Mouse (Mus musculus) intestine, postnatal 0 days (tissue): ENCODE results near the gene Col9a1. TPM values are rescaled to one million over a fixed set of nuclear protein-coding genes. Genes with fewer than 3 reads are reported as not detected.

Experiments
- ATAC-seq: fragments of 200-750 bp; cut with Nextera tagmentation; 2 replicates; pipeline ENCODE4 v1.8.0; 2017; ENCODE audit warnings: mild to moderate bottlenecking, moderate TSS enrichment, moderate library complexity
- H3K27ac ChIP-seq: fragments of 300-500 bp; sonication (generic); 2 replicates; pipeline ENCODE4 v1.5.1; 2014; ENCODE audit warnings: mild to moderate bottlenecking, low read depth, low read length, moderate library complexity
- H3K27me3 ChIP-seq: fragments of 300-500 bp; sonication (generic); replicated peaks from 2 replicates; pipeline ENCODE4 v1.6.1; 2014; ENCODE audit warnings: low read length, mixed read lengths; ENCODE audit not compliant: control insufficient read depth, insufficient read depth
- H3K36me3 ChIP-seq: fragments of 300-500 bp; sonication (generic); 2 replicates; pipeline ENCODE4 v1.6.1; 2014; ENCODE audit warnings: mild to moderate bottlenecking, moderate library complexity; ENCODE audit not compliant: control insufficient read depth, insufficient read depth
- H3K4me1 ChIP-seq: fragments of 300-500 bp; sonication (generic); replicated peaks from 2 replicates; pipeline ENCODE4 v1.6.1; 2014; ENCODE audit warnings: antibody characterized with exemption, low read length, mixed read lengths; ENCODE audit not compliant: control insufficient read depth, insufficient read depth
- H3K4me2 ChIP-seq: fragments of 300-500 bp; sonication (generic); replicated peaks from 2 replicates; pipeline ENCODE4 v1.6.1; 2014; ENCODE audit warnings: low read depth, mild to moderate bottlenecking, moderate library complexity
- H3K4me3 ChIP-seq: fragments of 300-500 bp; sonication (generic); 2 replicates; pipeline ENCODE4 v1.5.1; 2014; ENCODE audit warnings: low read depth, low read length
- H3K9ac ChIP-seq: fragments of 300-500 bp; sonication (generic); 2 replicates; pipeline ENCODE4 v1.6.1; 2014; ENCODE audit warnings: mild to moderate bottlenecking, low read depth, low read length
- H3K9me3 ChIP-seq: fragments of 300-500 bp; sonication (generic); 2 replicates; pipeline ENCODE4 v1.6.1; 2016; ENCODE audit warnings: mixed run types; ENCODE audit not compliant: control insufficient read depth
- CTCF ChIP-seq: sonication (generic); IDR thresholded peaks from 2 replicates; pipeline ENCODE4 v1.5.1; 2016; ENCODE audit warnings: low read depth, mild to moderate bottlenecking, control low read depth, antibody characterized with exemption, moderate library complexity
- WGBS: fragments of 180-500 bp; shearing (Covaris S2); extraction: QIAGEN DNeasy Blood & Tissue Kit; methylation state at CpG from one replicate; pipeline ENCODE4 v1.1.7; 2014; 5-methylcytosine and 5-hydroxymethylcytosine counted together
- polyA plus RNA-seq: library from polyadenylated mRNA; unstranded; fragments of >200 nt; fragmentation: Nextera tagmentation; extraction: Ambion mirVana; gene quantifications from 2 replicates; pipeline ENCODE4 v1.2.1, GENCODE M21; 2015

Gene Col9a1
- polyA plus RNA-seq, 1 experiment from 2014 or later, result 0.72 TPM

DNA sequence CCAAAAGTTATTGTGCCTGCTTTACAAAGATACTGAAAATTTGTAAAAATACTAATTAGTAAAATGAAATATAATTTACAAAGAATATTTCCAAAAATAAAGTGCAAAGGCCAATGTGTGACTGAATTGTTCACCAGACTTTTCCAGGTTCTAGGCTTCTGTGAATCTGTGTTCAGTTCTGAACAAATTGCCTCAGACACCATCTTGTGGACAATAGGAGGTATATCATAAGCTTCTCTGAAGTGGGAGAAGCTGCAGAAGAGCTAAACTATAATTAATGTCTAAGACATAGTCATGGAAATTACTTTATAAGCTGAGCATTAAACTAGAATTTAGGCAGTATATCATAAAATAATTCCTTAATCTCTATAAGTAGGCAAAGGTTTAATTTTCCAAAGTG is 83.8 kb downstream of the Col9a1 start:
- Histone ChIP-seq H3K9ac (no peak overlapping the region), H3K4me1 (no peaks in the 10 kb centered on the region), H3K4me3 (no peak overlapping the region), H3K9me3 (no peaks in the 10 kb centered on the region), H3K27me3 (no peaks in the 10 kb centered on the region), H3K27ac (no peak overlapping the region), H3K4me2 (no peak overlapping the region), H3K36me3 (no peaks in the 10 kb centered on the region)
- ATAC-seq, result no peak
- peak; percentile 11; the same call in 1 of the 2 replicates for TF ChIP-seq CTCF

DNA sequence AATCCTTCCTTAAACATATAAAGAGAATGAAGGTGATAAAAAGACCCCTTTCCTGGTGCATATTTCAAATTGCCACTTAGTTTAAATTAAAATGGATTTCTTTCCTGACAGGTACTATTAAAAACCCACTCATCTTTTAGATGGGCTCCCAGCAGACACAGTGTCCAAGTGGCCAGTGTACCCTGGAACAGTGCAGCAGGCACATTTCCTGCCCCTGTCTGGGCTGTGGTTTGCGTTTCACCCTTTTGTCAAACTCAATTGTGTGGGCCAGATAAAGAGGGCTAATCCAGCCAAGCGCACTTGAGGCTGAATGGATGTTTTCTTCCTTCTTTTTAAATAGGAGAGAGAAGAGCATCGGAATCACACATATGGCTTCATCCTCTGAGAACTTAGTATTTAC is 89.6 kb downstream of the Col9a1 start:
- no peak for TF ChIP-seq CTCF
- Histone ChIP-seq H3K9ac (no peak overlapping the region), H3K4me3 (no peak overlapping the region), H3K36me3 (no peaks in the 10 kb centered on the region), H3K27ac (no peak overlapping the region), H3K27me3 (no peaks in the 10 kb centered on the region), H3K4me2 (no peak overlapping the region), H3K9me3 (no peaks in the 10 kb centered on the region), H3K4me1 (no peaks in the 10 kb centered on the region)
- ATAC-seq, result no peak
- WGBS, result 64% methylated on average over 3 of the region's 3 CpGs

GRCm38 (mm10) chr1:24286360-24286759 is 109.0 kb downstream of the Col9a1 start:
- Histone ChIP-seq H3K4me2 (0 out of 2 replicates have a peak overlapping the region, but pooled peaks have one; percentile 40), H3K9ac (no peak overlapping the region), H3K27ac (no peak overlapping the region), H3K9me3 (no peaks in the 10 kb centered on the region), H3K4me1 (no peaks in the 10 kb centered on the region), H3K36me3 (no peaks in the 10 kb centered on the region), H3K27me3 (no peaks in the 10 kb centered on the region), H3K4me3 (no peak overlapping the region)
- no peak for TF ChIP-seq CTCF
- WGBS, result 14% methylated on average over 6 of the region's 6 CpGs
- peak; percentile 89 for ATAC-seq

DNA sequence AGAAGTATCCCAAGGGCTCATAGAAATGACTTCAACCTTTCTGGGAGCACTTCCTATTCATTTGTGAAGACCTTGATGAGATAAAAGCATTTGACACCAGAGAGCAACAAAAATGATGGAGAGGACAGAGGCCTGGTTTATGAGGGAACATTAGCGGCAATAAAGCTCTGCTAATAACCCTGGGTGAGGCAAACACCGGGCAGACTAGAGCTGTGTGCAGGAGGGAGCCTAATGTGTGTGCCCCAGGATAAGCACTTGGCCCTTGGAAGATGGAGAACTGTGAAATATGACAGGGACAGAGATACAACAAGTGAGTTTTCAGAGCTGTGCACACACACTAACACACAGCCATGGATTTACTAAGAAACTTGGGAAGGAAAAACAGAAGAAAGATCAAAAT is 115.1 kb downstream of the Col9a1 start:
- 17% methylated on average over 2 of the region's 2 CpGs for WGBS
- no peak overlapping the region for H3K9ac ChIP-seq
- H3K4me3 ChIP-seq, result no peak overlapping the region
- H3K4me1 ChIP-seq, result 0 out of 2 replicates have a peak, but pooled peaks cover 4% of the 10 kb centered on the region
- H3K27me3 ChIP-seq, result no peaks in the 10 kb centered on the region
- H3K9me3 ChIP-seq, result no peaks in the 10 kb centered on the region
- no peak overlapping the region for H3K27ac ChIP-seq
- TF ChIP-seq CTCF, result no peak
- ATAC-seq, result no peak
- no peak overlapping the region for H3K4me2 ChIP-seq
- H3K36me3 ChIP-seq, result no peaks in the 10 kb centered on the region

DNA sequence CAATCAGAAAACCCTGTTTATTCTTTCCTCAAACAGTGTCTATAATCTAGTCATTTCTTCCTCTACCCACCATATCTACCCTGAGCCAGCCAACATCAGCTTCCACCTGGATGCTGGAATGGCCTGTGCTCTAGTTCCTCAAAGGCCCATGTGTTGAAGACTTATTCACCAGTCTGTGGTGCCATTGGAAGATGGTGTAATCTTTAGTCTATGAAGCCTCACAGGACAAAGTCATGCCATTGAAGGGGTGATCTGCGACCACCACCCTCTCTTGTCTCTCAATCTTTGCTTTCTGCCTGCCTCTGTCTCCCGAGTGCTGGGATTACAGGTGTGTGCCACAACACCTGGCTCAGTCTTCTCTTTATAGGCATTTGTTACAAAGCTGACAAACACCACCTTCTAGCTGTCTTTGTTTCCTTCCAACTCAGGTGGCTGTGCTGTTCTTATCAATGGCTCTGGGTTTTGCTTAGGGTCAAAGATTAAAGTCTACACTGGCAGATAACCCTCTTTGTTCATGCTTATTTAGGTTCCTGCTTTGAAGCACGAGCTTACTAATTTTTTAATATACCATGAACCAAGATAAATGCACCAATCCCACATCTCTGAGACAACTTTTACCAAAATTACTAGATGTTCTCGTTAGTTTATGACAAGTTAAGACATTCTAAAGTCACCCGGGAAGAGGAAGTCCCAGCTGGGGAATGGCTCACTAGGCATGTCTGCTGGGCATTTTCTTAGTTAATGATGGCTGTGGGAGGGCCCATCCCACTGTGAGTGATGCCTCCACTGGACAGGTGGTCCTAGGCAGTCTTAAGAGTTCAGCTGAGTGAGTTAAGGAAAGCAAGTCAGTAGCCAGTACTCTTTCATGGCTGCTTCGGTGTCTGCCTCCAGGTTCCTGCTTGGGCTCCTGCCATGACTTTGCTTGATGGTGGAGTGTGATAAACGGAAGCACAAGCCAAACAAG is 117.9 kb downstream of the Col9a1 start:
- H3K36me3 ChIP-seq, result no peaks in the 10 kb centered on the region
- H3K4me1 ChIP-seq, result 0 out of 2 replicates have a peak, but pooled peaks cover 4% of the 10 kb centered on the region
- 42% methylated on average over 7 of the region's 7 CpGs for WGBS
- H3K27me3 ChIP-seq, result no peaks in the 10 kb centered on the region
- no peaks in the 10 kb centered on the region for H3K9me3 ChIP-seq
- H3K27ac ChIP-seq, result peak overlapping the region; percentile 60
- H3K4me2 ChIP-seq, result no peak overlapping the region
- peak; percentile 89 for ATAC-seq
- TF ChIP-seq CTCF, result no peak
- H3K4me3 ChIP-seq, result no peak overlapping the region
- no peak overlapping the region for H3K9ac ChIP-seq

GRCm38 (mm10) chr1:24300700-24301099 is 123.3 kb downstream of the Col9a1 start:
- Histone ChIP-seq H3K9ac (no peak overlapping the region), H3K27me3 (no peaks in the 10 kb centered on the region), H3K4me1 (no peaks in the 10 kb centered on the region), H3K27ac (no peak overlapping the region), H3K9me3 (no peaks in the 10 kb centered on the region), H3K36me3 (no peaks in the 10 kb centered on the region), H3K4me3 (no peak overlapping the region), H3K4me2 (no peak overlapping the region)
- 0 out of 2 replicates have a peak, but pooled peaks have one; percentile 18 for TF ChIP-seq CTCF
- WGBS, result 86% methylated on average over 3 of the region's 3 CpGs
- no peak for ATAC-seq

Other genes starting within 250 kb of the Col9a1 start
- 72.6 and 76.2 TPM in 2 replicates for gene Sdhaf4, start 172.0 kb upstream of the Col9a1 start, polyA plus RNA-seq
- gene Fam135a, start 77.3 kb upstream of the Col9a1 start, polyA plus RNA-seq, result 20.8 and 25.0 TPM in 2 replicates